Mouse (Mus musculus): ENCODE measurements around the gene Golgb1. TPM values are rescaled to one million over a fixed set of nuclear protein-coding genes. Genes with fewer than 3 reads are reported as not detected.

Golgb1 gene
- polyA plus RNA-seq, 1 experiment from 2014 or later = 97.2 TPM

DNA sequence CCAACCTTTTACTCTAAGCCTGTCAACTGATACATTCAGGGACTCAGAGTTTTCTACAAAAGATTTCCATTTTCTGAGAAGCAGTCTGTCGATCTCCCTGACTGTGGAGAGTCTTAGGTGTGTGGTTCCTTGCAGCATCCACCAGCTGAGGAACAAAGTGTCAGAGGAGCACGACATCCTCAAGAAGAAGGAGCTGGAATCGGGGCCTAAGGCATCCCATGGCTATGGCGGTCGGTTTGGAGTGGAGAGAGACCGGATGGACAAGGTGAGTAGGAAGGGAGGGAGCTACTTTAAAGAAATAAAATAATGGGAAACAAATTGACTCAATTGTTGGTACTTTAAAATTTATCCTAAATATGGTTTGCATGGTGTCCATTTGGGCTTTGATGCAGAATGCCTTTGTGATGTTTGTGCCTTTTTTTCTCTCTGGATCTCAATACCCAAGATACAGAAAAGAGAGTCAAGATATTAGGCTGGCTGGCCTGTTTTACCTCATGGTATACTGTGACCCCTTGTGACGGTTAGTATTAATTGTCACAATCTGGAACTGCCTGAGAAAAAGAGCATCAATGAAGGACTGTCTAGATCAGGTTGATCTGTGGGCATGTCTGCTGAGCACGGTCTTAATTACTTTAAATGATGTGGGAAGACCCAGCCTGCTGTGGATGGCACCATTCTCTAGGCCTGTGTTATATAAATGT, 71.7 kb downstream of the Golgb1 start:
- 75% methylated on average over 8 of the region's 8 CpGs for WGBS
- H3K36me3 ChIP-seq (ENCODE audit: control insufficient read depth, insufficient read depth, low read length) = no peaks in the 10 kb centered on the region
- no peak overlapping the region for H3K9ac ChIP-seq (ENCODE audit: low read length)
- no peaks in the 10 kb centered on the region for H3K4me1 ChIP-seq (replicated peaks; ENCODE audit: control insufficient read depth, insufficient read depth, low read length)
- ATAC-seq (ENCODE audit: low read depth) = no peak
- H3K27me3 ChIP-seq (ENCODE audit: control insufficient read depth, insufficient read depth, low read depth, low read length) = no peaks in the 10 kb centered on the region
- no peak overlapping the region for H3K4me2 ChIP-seq (ENCODE audit: low read depth, low read length)
- no peaks in the 10 kb centered on the region for H3K9me3 ChIP-seq (ENCODE audit: control insufficient read depth, low read length)
- no peak overlapping the region for H3K4me3 ChIP-seq (ENCODE audit: low read length)
- no peak overlapping the region for H3K27ac ChIP-seq (ENCODE audit: low read length)

DNA sequence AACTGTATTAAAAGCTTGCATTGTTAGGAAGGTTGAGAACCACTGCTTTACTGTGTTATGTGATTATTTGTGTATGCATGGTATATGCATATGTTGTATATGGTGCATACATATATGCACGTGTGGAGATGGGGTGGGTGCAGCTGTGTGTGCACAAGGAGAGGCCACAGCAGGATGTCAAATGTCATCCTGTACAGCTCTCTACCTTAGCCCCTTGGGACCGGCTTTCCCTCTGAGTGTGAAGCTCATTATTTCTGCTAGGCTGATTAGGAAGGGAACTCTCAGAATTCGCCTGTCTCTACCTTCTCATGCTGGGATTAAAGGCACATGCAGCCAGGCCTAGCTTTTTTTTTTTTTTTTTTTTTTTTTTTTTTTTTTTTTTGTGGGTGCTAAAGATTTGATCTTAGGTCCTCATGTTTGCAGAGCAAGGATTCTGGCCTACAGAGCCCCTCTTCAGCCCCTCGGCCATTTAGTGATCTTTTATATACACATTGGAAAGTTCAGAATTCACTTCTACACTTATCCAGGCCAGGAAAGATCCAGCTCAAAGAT, 72.8 kb downstream of the Golgb1 start:
- no peak overlapping the region for H3K27ac ChIP-seq (ENCODE audit: low read length)
- H3K4me1 ChIP-seq (replicated peaks; ENCODE audit: control insufficient read depth, insufficient read depth, low read length) = no peaks in the 10 kb centered on the region
- no peak overlapping the region for H3K4me2 ChIP-seq (ENCODE audit: low read depth, low read length)
- H3K4me3 ChIP-seq (ENCODE audit: low read length) = no peak overlapping the region
- WGBS = 44% methylated on average over 4 of the region's 4 CpGs
- no peaks in the 10 kb centered on the region for H3K36me3 ChIP-seq (ENCODE audit: control insufficient read depth, insufficient read depth, low read length)
- H3K27me3 ChIP-seq (ENCODE audit: control insufficient read depth, insufficient read depth, low read depth, low read length) = no peaks in the 10 kb centered on the region
- no peak overlapping the region for H3K9ac ChIP-seq (ENCODE audit: low read length)
- H3K9me3 ChIP-seq (ENCODE audit: control insufficient read depth, low read length) = no peaks in the 10 kb centered on the region
- no peak for ATAC-seq (ENCODE audit: low read depth)

GRCm38 (mm10) chr16:36949614-36950336, 74.8 kb downstream of the Golgb1 start:
- Histone ChIP-seq H3K4me2 (ENCODE audit: low read depth, low read length) (no peak overlapping the region), H3K36me3 (ENCODE audit: control insufficient read depth, insufficient read depth, low read length) (no peaks in the 10 kb centered on the region), H3K27me3 (ENCODE audit: control insufficient read depth, insufficient read depth, low read depth, low read length) (no peaks in the 10 kb centered on the region), H3K4me3 (ENCODE audit: low read length) (no peak overlapping the region), H3K27ac (ENCODE audit: low read length) (no peak overlapping the region), H3K9me3 (ENCODE audit: control insufficient read depth, low read length) (no peaks in the 10 kb centered on the region), H3K4me1 (replicated peaks; ENCODE audit: control insufficient read depth, insufficient read depth, low read length) (no peaks in the 10 kb centered on the region), H3K9ac (ENCODE audit: low read length) (no peak overlapping the region)
- ATAC-seq (ENCODE audit: low read depth) = no peak
- 52% methylated on average over 8 of the region's 8 CpGs for WGBS

DNA sequence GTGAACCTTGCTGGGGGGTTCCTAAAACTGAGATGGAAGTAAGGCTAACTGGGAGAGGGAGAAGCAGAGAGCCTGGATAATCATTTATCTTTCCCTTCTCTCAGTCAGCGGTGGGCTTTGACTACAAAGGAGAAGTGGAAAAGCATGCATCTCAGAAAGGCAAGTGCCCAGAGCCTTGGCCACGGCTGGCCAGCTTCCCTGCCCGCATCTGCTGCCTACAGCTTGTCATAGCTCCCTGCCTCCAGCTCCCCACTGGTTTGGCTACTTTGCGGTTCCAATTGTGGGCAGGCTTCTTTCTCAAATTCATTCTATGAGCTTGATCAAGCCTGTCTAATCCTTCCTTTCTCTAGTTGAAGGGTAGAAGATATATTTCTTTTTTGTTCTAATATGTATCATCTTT, 76.1 kb downstream of the Golgb1 start:
- Histone ChIP-seq H3K4me3 (ENCODE audit: low read length) (no peak overlapping the region), H3K4me2 (ENCODE audit: low read depth, low read length) (no peak overlapping the region), H3K36me3 (ENCODE audit: control insufficient read depth, insufficient read depth, low read length) (no peaks in the 10 kb centered on the region), H3K27ac (ENCODE audit: low read length) (no peak overlapping the region), H3K9me3 (ENCODE audit: control insufficient read depth, low read length) (no peaks in the 10 kb centered on the region), H3K27me3 (ENCODE audit: control insufficient read depth, insufficient read depth, low read depth, low read length) (no peaks in the 10 kb centered on the region), H3K4me1 (replicated peaks; ENCODE audit: control insufficient read depth, insufficient read depth, low read length) (no peaks in the 10 kb centered on the region), H3K9ac (ENCODE audit: low read length) (no peak overlapping the region)
- ATAC-seq (ENCODE audit: low read depth) = no peak
- 52% methylated on average over 4 of the region's 4 CpGs for WGBS

DNA sequence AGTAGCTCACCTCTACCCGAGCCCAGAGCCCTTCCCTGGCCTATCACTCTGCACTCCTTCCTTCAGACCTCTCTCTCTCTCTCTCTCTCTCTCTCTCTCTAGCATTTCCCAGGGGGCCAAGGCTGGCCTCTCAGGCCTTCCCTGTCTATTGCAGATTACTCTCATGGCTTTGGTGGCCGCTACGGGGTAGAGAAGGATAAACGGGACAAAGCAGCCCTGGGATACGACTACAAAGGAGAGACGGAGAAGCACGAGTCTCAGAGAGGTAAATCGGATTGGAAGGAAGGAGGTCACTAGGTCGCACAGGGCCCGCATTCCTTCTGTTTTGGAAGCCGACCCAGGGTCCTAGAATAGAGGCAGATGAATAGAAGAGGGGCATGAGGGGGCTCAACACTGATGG, 80.2 kb downstream of the Golgb1 start:
- Histone ChIP-seq H3K4me2 (ENCODE audit: low read depth, low read length) (no peak overlapping the region), H3K4me1 (replicated peaks; ENCODE audit: control insufficient read depth, insufficient read depth, low read length) (no peaks in the 10 kb centered on the region), H3K9me3 (ENCODE audit: control insufficient read depth, low read length) (no peaks in the 10 kb centered on the region), H3K36me3 (ENCODE audit: control insufficient read depth, insufficient read depth, low read length) (no peaks in the 10 kb centered on the region), H3K27ac (ENCODE audit: low read length) (no peak overlapping the region), H3K9ac (ENCODE audit: low read length) (no peak overlapping the region), H3K27me3 (ENCODE audit: control insufficient read depth, insufficient read depth, low read depth, low read length) (no peaks in the 10 kb centered on the region), H3K4me3 (ENCODE audit: low read length) (no peak overlapping the region)
- ATAC-seq (ENCODE audit: low read depth) = no peak
- 75% methylated on average over 11 of the region's 11 CpGs for WGBS

GRCm38 (mm10) chr16:36963415-36963814, 88.5 kb downstream of the Golgb1 start:
- no peak overlapping the region for H3K4me2 ChIP-seq (ENCODE audit: low read depth, low read length)
- ATAC-seq (ENCODE audit: low read depth) = no peak
- H3K9me3 ChIP-seq (ENCODE audit: control insufficient read depth, low read length) = no peaks in the 10 kb centered on the region
- no peaks in the 10 kb centered on the region for H3K36me3 ChIP-seq (ENCODE audit: control insufficient read depth, insufficient read depth, low read length)
- no peak overlapping the region for H3K27ac ChIP-seq (ENCODE audit: low read length)
- H3K9ac ChIP-seq (ENCODE audit: low read length) = no peak overlapping the region
- no peaks in the 10 kb centered on the region for H3K4me1 ChIP-seq (replicated peaks; ENCODE audit: control insufficient read depth, insufficient read depth, low read length)
- no peaks in the 10 kb centered on the region for H3K27me3 ChIP-seq (ENCODE audit: control insufficient read depth, insufficient read depth, low read depth, low read length)
- no peak overlapping the region for H3K4me3 ChIP-seq (ENCODE audit: low read length)
- 84% methylated on average over 4 of the region's 4 CpGs for WGBS

DNA sequence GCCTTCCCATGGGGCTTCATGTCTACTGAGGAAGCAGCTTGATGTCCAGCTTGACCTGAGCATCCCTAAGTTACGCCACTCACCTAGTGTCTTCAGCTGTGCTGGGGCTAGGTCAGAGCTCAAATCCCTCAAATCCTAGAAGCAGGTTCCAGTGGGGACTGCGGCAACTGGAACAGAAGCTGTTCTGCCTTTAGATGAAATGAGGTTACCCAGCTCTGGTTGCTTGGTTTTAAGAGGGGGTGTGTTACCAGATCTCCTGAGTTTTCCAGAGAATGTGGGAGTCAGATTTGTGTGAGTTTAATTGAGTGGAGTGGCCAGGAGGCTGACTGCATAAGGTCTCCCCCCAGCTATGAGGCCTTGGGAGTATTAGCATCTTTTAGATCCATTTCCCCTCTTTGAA, 104.2 kb downstream of the Golgb1 start:
- H3K36me3 ChIP-seq (ENCODE audit: control insufficient read depth, insufficient read depth, low read length) = no peaks in the 10 kb centered on the region
- WGBS = 93% methylated on average over 2 of the region's 2 CpGs
- no peaks in the 10 kb centered on the region for H3K9me3 ChIP-seq (ENCODE audit: control insufficient read depth, low read length)
- no peak for ATAC-seq (ENCODE audit: low read depth)
- H3K27ac ChIP-seq (ENCODE audit: low read length) = no peak overlapping the region
- no peak overlapping the region for H3K4me3 ChIP-seq (ENCODE audit: low read length)
- H3K9ac ChIP-seq (ENCODE audit: low read length) = no peak overlapping the region
- no peak overlapping the region for H3K4me2 ChIP-seq (ENCODE audit: low read depth, low read length)
- no peaks in the 10 kb centered on the region for H3K27me3 ChIP-seq (ENCODE audit: control insufficient read depth, insufficient read depth, low read depth, low read length)
- no peaks in the 10 kb centered on the region for H3K4me1 ChIP-seq (replicated peaks; ENCODE audit: control insufficient read depth, insufficient read depth, low read length)

Other genes with a start within 250 kb of the Golgb1 start
- 1.7 and 2.6 TPM in 2 replicates for gene Cd86, start 209.1 kb upstream of the Golgb1 start, polyA plus RNA-seq (2015; fragmentation: Nextera tagmentation; extraction: Ambion mirVana)
- 8.5 and 9.1 TPM in 2 replicates for gene Ildr1, start 181.2 kb upstream of the Golgb1 start, polyA plus RNA-seq (2015; fragmentation: Nextera tagmentation; extraction: Ambion mirVana)
- gene Slc15a2, start 90.2 kb upstream of the Golgb1 start, polyA plus RNA-seq (2015; fragmentation: Nextera tagmentation; extraction: Ambion mirVana) = 49.4 and 58.9 TPM in 2 replicates
- gene Iqcb1, start 46.8 kb upstream of the Golgb1 start, polyA plus RNA-seq (2015; fragmentation: Nextera tagmentation; extraction: Ambion mirVana) = 29.8 and 30.9 TPM in 2 replicates
- gene Eaf2, start 137 bp upstream of the Golgb1 start, polyA plus RNA-seq (2015; fragmentation: Nextera tagmentation; extraction: Ambion mirVana) = 1.0 and 1.3 TPM in 2 replicates
- 7.0 and 9.8 TPM in 2 replicates for gene Hcls1, start 59.8 kb downstream of the Golgb1 start, polyA plus RNA-seq (2015; fragmentation: Nextera tagmentation; extraction: Ambion mirVana)
- 0.18 and 0.26 TPM in 2 replicates for gene Fbxo40, start 115.3 kb downstream of the Golgb1 start, polyA plus RNA-seq (2015; fragmentation: Nextera tagmentation; extraction: Ambion mirVana)
- 5.6 and 8.4 TPM in 2 replicates for gene Polq, start 136.6 kb downstream of the Golgb1 start, polyA plus RNA-seq (2015; fragmentation: Nextera tagmentation; extraction: Ambion mirVana)

Data from lung, embryonic 16.5 days (tissue).